Mouse (Mus musculus): ENCODE measurements around the gene Sorl1. TPM values are rescaled to one million over a fixed set of nuclear protein-coding genes. Genes with fewer than 3 reads are reported as not detected.

Sorl1 gene
- polyA plus RNA-seq, 1 experiment from 2014 or later, result 19.8 TPM

DNA sequence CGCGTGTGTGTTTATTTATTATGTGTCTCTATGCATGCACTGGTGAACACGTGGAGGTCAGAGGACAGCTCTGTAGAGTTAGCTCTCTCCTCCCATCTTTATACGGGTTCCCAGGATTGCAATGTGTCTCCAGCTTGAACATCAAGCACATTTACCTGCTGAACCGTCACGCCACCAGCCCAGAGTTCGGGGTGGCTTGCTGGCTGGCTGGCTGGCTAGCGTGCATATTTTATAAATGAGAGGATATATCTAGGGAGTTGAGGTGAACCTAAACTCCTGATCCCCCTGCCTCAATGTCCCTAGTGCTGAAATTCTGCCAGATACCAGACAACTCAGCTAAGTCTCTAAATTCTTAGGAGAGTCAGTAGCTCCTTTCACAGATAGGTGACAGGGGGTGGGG is 79.4 kb downstream of the Sorl1 start:
- Histone ChIP-seq H3K27ac (ENCODE audit: low read depth) (no peak overlapping the region), H3K4me3 (ENCODE audit: low read depth, low read length) (no peak overlapping the region), H3K27me3 (ENCODE audit: insufficient read depth, low read length) (no peaks in the 10 kb centered on the region), H3K36me3 (ENCODE audit: insufficient read depth) (0 out of 2 replicates have a peak, but pooled peaks cover 10% of the 10 kb centered on the region), H3K9ac (no peak overlapping the region), H3K4me1 (ENCODE audit: insufficient read depth) (no peaks in the 10 kb centered on the region), H3K9me3 (ENCODE audit: low read depth, low read length) (no peaks in the 10 kb centered on the region), H3K4me2 (no peak overlapping the region)
- no peak for DNase-seq
- no peak for ATAC-seq (ENCODE audit: insufficient read depth)
- WGBS, result 87% methylated on average over 8 of the region's 8 CpGs
- TF ChIP-seq CTCF (IDR thresholded peaks at IDR 0.05; ENCODE audit: low read depth), result no peak

DNA sequence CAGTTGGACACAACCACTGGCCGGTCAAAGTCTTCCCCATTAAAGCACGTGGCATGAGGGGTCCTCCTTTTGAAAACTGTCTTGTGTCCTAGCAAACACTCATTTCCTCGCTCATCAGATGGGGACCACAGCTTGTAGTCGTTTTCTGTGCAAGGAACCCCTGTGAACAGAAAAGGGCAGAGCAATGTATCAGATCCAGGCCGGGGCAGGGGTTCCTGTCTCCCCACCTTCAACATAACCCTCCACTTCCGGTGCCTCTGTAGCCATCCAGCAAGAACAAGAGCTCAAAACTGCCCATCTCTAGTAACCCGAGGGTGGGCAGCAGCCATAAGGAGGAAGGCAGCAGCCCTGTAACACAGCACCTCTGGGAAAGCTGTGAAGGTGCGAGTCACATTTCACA is 80.2 kb downstream of the Sorl1 start:
- H3K4me1 ChIP-seq (ENCODE audit: insufficient read depth), result no peaks in the 10 kb centered on the region
- no peak overlapping the region for H3K9ac ChIP-seq
- no peak for DNase-seq
- WGBS, result 80% methylated on average over 8 of the region's 8 CpGs
- 0 out of 2 replicates have a peak, but pooled peaks cover 10% of the 10 kb centered on the region for H3K36me3 ChIP-seq (ENCODE audit: insufficient read depth)
- H3K27ac ChIP-seq (ENCODE audit: low read depth), result no peak overlapping the region
- no peak overlapping the region for H3K4me3 ChIP-seq (ENCODE audit: low read depth, low read length)
- no peak for ATAC-seq (ENCODE audit: insufficient read depth)
- no peak overlapping the region for H3K4me2 ChIP-seq
- no peak for TF ChIP-seq CTCF (IDR thresholded peaks at IDR 0.05; ENCODE audit: low read depth)
- no peaks in the 10 kb centered on the region for H3K27me3 ChIP-seq (ENCODE audit: insufficient read depth, low read length)
- H3K9me3 ChIP-seq (ENCODE audit: low read depth, low read length), result no peaks in the 10 kb centered on the region

DNA sequence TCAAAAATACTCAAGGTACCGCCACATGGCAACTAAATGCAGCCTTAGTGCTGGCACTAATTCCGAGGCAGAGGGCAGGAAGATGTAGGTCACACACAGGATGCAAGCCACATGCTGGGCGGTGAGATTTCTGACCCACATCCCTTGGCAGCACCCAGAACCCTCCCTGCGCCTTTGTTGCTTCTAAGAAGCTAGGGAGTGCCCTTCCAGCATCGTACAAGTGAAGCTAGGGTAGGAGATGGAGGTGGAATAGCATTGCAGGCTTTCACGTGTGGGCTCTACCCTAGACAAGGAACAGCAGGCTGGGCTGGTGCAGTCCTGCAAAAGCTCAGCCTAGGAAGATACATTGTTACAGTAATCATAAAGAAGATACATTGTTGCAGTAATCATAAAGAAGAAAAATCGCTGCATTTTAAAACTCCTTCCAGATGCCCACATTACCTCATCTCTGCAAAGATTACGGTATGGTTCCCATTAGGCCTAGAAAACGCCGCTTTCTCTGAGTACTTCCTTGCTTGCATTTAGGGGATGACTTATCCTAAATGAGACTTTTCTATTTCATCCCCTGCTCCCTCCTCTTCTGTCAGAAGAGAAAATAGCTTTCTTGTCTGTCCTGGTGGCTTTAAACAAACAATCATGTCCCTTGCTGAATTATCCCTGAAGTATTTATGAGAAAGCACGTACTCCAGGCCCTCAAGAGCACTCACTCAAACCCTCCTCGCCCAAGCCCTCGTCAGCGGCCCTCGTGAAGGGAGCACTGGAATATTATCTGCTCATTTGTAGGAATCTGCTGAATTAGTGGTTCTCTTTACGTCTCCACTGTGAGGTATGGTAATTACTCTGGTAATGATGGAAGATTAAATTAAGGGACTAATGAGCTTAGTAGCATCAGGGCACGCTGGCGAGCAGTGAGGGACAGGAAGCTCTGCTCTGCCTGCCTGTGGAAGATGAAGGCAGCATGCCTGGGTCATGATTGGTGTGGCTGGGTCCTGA is 84.8 kb downstream of the Sorl1 start:
- Histone ChIP-seq H3K27ac (ENCODE audit: low read depth) (no peak overlapping the region), H3K36me3 (ENCODE audit: insufficient read depth) (0 out of 2 replicates have a peak, but pooled peaks cover 13% of the 10 kb centered on the region), H3K4me2 (no peak overlapping the region), H3K9ac (no peak overlapping the region), H3K9me3 (ENCODE audit: low read depth, low read length) (no peaks in the 10 kb centered on the region), H3K4me1 (ENCODE audit: insufficient read depth) (no peaks in the 10 kb centered on the region), H3K27me3 (ENCODE audit: insufficient read depth, low read length) (no peaks in the 10 kb centered on the region), H3K4me3 (ENCODE audit: low read depth, low read length) (no peak overlapping the region)
- 57% methylated on average over 18 of the region's 18 CpGs for WGBS
- TF ChIP-seq CTCF (IDR thresholded peaks at IDR 0.05; ENCODE audit: low read depth), result no peak
- DNase-seq (no peak), ATAC-seq (ENCODE audit: insufficient read depth) (no peak)

- Histone ChIP-seq H3K9ac (no peak overlapping the region), H3K9me3 (ENCODE audit: low read depth, low read length) (no peaks in the 10 kb centered on the region), H3K27me3 (ENCODE audit: insufficient read depth, low read length) (no peaks in the 10 kb centered on the region), H3K4me1 (ENCODE audit: insufficient read depth) (no peaks in the 10 kb centered on the region), H3K4me3 (ENCODE audit: low read depth, low read length) (no peak overlapping the region), H3K27ac (ENCODE audit: low read depth) (no peak overlapping the region), H3K36me3 (ENCODE audit: insufficient read depth) (0 out of 2 replicates have a peak, but pooled peaks cover 3% of the 10 kb centered on the region), H3K4me2 (no peak overlapping the region)
- TF ChIP-seq CTCF (IDR thresholded peaks at IDR 0.05; ENCODE audit: low read depth), result no peak
- ATAC-seq (ENCODE audit: insufficient read depth) (no peak), DNase-seq (no peak)
- 91% methylated on average over 11 of the region's 11 CpGs for WGBS
Measured at GRCm38 (mm10) chr9:42036885-42037284, 87.2 kb downstream of the Sorl1 start.

- no peak overlapping the region for H3K9ac ChIP-seq
- H3K9me3 ChIP-seq (ENCODE audit: low read depth, low read length), result no peaks in the 10 kb centered on the region
- H3K4me3 ChIP-seq (ENCODE audit: low read depth, low read length), result no peak overlapping the region
- H3K27me3 ChIP-seq (ENCODE audit: insufficient read depth, low read length), result no peaks in the 10 kb centered on the region
- DNase-seq (peak; percentile 45), ATAC-seq (ENCODE audit: insufficient read depth) (no peak)
- 22% methylated on average over 5 of the region's 5 CpGs for WGBS
- H3K36me3 ChIP-seq (ENCODE audit: insufficient read depth), result 0 out of 2 replicates have a peak, but pooled peaks cover 3% of the 10 kb centered on the region
- TF ChIP-seq CTCF (IDR thresholded peaks at IDR 0.05; ENCODE audit: low read depth), result no peak
- H3K4me2 ChIP-seq, result no peak overlapping the region
- no peaks in the 10 kb centered on the region for H3K4me1 ChIP-seq (ENCODE audit: insufficient read depth)
- no peak overlapping the region for H3K27ac ChIP-seq (ENCODE audit: low read depth)
Measured at GRCm38 (mm10) chr9:42035995-42036394, 88.1 kb downstream of the Sorl1 start.

DNA sequence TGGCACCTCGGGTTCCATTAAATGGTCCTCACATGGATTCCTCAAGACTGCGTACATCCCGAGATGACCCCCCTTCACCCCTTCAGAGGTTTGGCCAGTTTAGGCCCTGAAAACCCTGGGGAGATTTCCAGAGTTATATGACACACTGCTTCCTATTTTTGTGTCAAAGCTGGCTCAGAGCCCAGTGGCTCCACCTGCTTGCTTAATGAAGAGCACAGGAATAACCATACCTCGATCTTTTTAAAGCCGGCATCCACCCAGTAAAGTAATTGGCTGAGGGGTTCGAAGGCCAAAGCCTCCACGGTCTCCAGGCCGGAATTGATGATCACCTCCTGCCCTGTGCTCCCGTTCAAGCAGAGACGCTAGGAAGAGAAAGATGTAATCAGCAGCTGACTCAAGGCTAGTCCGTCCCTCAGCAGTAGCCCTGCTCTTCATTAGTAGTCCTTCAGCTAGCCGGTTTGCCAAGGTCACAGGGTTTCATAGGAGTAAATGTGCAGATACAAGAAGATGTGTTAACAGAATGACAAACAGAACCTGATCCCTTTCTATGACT is 88.8 kb downstream of the Sorl1 start:
- Histone ChIP-seq H3K27ac (ENCODE audit: low read depth) (no peak overlapping the region), H3K4me3 (ENCODE audit: low read depth, low read length) (no peak overlapping the region), H3K9me3 (ENCODE audit: low read depth, low read length) (no peaks in the 10 kb centered on the region), H3K9ac (no peak overlapping the region), H3K4me2 (no peak overlapping the region), H3K4me1 (ENCODE audit: insufficient read depth) (no peaks in the 10 kb centered on the region), H3K27me3 (ENCODE audit: insufficient read depth, low read length) (no peaks in the 10 kb centered on the region), H3K36me3 (ENCODE audit: insufficient read depth) (0 out of 2 replicates have a peak, but pooled peaks cover 3% of the 10 kb centered on the region)
- TF ChIP-seq CTCF (IDR thresholded peaks at IDR 0.05; ENCODE audit: low read depth), result no peak
- 57% methylated on average over 12 of the region's 12 CpGs for WGBS
- ATAC-seq (ENCODE audit: insufficient read depth) (no peak), DNase-seq (no peak)

DNA sequence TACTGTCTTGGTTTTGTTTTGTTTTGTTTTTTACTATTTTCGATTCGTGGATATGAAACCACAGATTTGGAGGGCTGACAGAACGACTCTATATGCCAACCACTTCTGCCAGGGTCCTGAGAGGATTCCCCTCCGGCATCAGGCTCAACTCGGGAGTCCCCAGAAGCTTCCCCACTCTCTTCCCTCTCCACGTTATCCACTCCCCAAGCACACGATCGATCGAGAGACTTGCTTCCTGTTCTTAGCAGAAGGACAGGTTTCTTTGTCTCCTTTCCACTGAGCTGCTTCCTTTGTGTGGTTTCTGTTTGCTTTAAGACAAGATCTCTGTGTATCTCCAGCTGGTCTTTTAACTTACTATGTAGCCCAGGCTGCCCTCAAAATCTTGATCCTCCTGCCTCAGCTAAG is 90.0 kb downstream of the Sorl1 start:
- Histone ChIP-seq H3K4me1 (ENCODE audit: insufficient read depth) (no peaks in the 10 kb centered on the region), H3K27me3 (ENCODE audit: insufficient read depth, low read length) (no peaks in the 10 kb centered on the region), H3K9me3 (ENCODE audit: low read depth, low read length) (no peaks in the 10 kb centered on the region), H3K27ac (ENCODE audit: low read depth) (no peak overlapping the region), H3K9ac (no peak overlapping the region), H3K4me3 (ENCODE audit: low read depth, low read length) (no peak overlapping the region), H3K4me2 (no peak overlapping the region), H3K36me3 (ENCODE audit: insufficient read depth) (0 out of 2 replicates have a peak, but pooled peaks cover 3% of the 10 kb centered on the region)
- DNase-seq, result no peak
- 56% methylated on average over 9 of the region's 9 CpGs for WGBS
- ATAC-seq (ENCODE audit: insufficient read depth), result no peak
- TF ChIP-seq CTCF (IDR thresholded peaks at IDR 0.05; ENCODE audit: low read depth), result no peak

Data from lung, embryonic 14.5 days (tissue).